Mouse (Mus musculus): Measurements from ENCODE around the gene Ppp1r36. TPM values are rescaled to one million over a fixed set of nuclear protein-coding genes. Genes with fewer than 3 reads are reported as not detected.

Gene Ppp1r36
- polyA plus RNA-seq, 1 experiment, result 0.72 TPM

- TF ChIP-seq CTCF (IDR thresholded peaks at IDR 0.05; ENCODE audit: borderline replicate concordance, insufficient read depth, low read depth, low read length), result no peak
- TF ChIP-seq POLR2A (IDR thresholded peaks at IDR 0.05; ENCODE audit: borderline replicate concordance, insufficient read depth, low read length), result no peak
- H3K27me3 ChIP-seq (ENCODE audit: control insufficient read depth, insufficient read depth, low read length), result peaks cover 1% of the 10 kb centered on the region; the same call in 1 of the 2 replicates
Observed at GRCm38 (mm10) chr12:76415383-76416010, 1.8 kb upstream of the Ppp1r36 start.

GRCm38 (mm10) chr12:76418346-76418745 is 1.0 kb downstream of the Ppp1r36 start:
- Histone ChIP-seq H3K27me3 (ENCODE audit: control insufficient read depth, insufficient read depth, low read length) (peaks cover 1% of the 10 kb centered on the region; the same call in 1 of the 2 replicates), H3K27ac (ENCODE audit: insufficient read depth, low read length) (no peak overlapping the region), H3K4me3 (replicated peaks; ENCODE audit: insufficient read depth, low read depth, low read length) (no peak overlapping the region), H3K4me1 (ENCODE audit: control insufficient read depth, insufficient read depth, low read length) (no peaks in the 10 kb centered on the region)
- no peak for DNase-seq
- TF ChIP-seq CTCF (IDR thresholded peaks at IDR 0.05; ENCODE audit: borderline replicate concordance, insufficient read depth, low read depth, low read length) (no peak), POLR2A (IDR thresholded peaks at IDR 0.05; ENCODE audit: borderline replicate concordance, insufficient read depth, low read length) (no peak)
- 94% methylated on average over 5 of the region's 5 CpGs for WGBS

More at GRCm38 (mm10) chr12:76415383-76416010, 1.8 kb upstream of the Ppp1r36 start:
- H3K4me1 ChIP-seq (ENCODE audit: control insufficient read depth, insufficient read depth, low read length), result no peaks in the 10 kb centered on the region
- DNase-seq, result no peak
- WGBS, result 87% methylated on average over 12 of the region's 12 CpGs
- no peak overlapping the region for H3K4me3 ChIP-seq (replicated peaks; ENCODE audit: insufficient read depth, low read depth, low read length)
- no peak overlapping the region for H3K27ac ChIP-seq (ENCODE audit: insufficient read depth, low read length)

GRCm38 (mm10) chr12:76425256-76425655 is 7.9 kb downstream of the Ppp1r36 start:
- no peak for TF ChIP-seq POLR2A (IDR thresholded peaks at IDR 0.05; ENCODE audit: borderline replicate concordance, insufficient read depth, low read length)
- no peak for TF ChIP-seq CTCF (IDR thresholded peaks at IDR 0.05; ENCODE audit: borderline replicate concordance, insufficient read depth, low read depth, low read length)
- Histone ChIP-seq H3K27ac (ENCODE audit: insufficient read depth, low read length) (no peak overlapping the region), H3K4me1 (ENCODE audit: control insufficient read depth, insufficient read depth, low read length) (no peaks in the 10 kb centered on the region), H3K4me3 (replicated peaks; ENCODE audit: insufficient read depth, low read depth, low read length) (no peak overlapping the region), H3K27me3 (ENCODE audit: control insufficient read depth, insufficient read depth, low read length) (no peaks in the 10 kb centered on the region; the same call in 1 of the 2 replicates)
- 91% methylated on average over 3 of the region's 3 CpGs for WGBS
- DNase-seq, result no peak

GRCm38 (mm10) chr12:76427546-76427945 is 10.2 kb downstream of the Ppp1r36 start:
- H3K4me1 ChIP-seq (ENCODE audit: control insufficient read depth, insufficient read depth, low read length), result no peaks in the 10 kb centered on the region
- TF ChIP-seq CTCF (IDR thresholded peaks at IDR 0.05; ENCODE audit: borderline replicate concordance, insufficient read depth, low read depth, low read length) (no peak), POLR2A (IDR thresholded peaks at IDR 0.05; ENCODE audit: borderline replicate concordance, insufficient read depth, low read length) (no peak)
- H3K27ac ChIP-seq (ENCODE audit: insufficient read depth, low read length), result no peak overlapping the region
- 66% methylated on average over 5 of the region's 5 CpGs for WGBS
- no peaks in the 10 kb centered on the region; the same call in 1 of the 2 replicates for H3K27me3 ChIP-seq (ENCODE audit: control insufficient read depth, insufficient read depth, low read length)
- DNase-seq, result no peak
- no peak overlapping the region for H3K4me3 ChIP-seq (replicated peaks; ENCODE audit: insufficient read depth, low read depth, low read length)

GRCm38 (mm10) chr12:76430879-76431406 is 13.6 kb downstream of the Ppp1r36 start:
- Histone ChIP-seq H3K27me3 (ENCODE audit: control insufficient read depth, insufficient read depth, low read length) (no peaks in the 10 kb centered on the region; the same call in 1 of the 2 replicates), H3K4me3 (replicated peaks; ENCODE audit: insufficient read depth, low read depth, low read length) (no peak overlapping the region), H3K4me1 (ENCODE audit: control insufficient read depth, insufficient read depth, low read length) (no peaks in the 10 kb centered on the region), H3K27ac (ENCODE audit: insufficient read depth, low read length) (no peak overlapping the region)
- 25% methylated on average over 5 of the region's 5 CpGs for WGBS
- peak in 1 of 2 experiments; percentile 13 for DNase-seq
- TF ChIP-seq POLR2A (IDR thresholded peaks at IDR 0.05; ENCODE audit: borderline replicate concordance, insufficient read depth, low read length) (no peak), CTCF (IDR thresholded peaks at IDR 0.05; ENCODE audit: borderline replicate concordance, insufficient read depth, low read depth, low read length) (no peak)

GRCm38 (mm10) chr12:76431431-76431830 is 14.1 kb downstream of the Ppp1r36 start:
- no peak overlapping the region for H3K4me3 ChIP-seq (replicated peaks; ENCODE audit: insufficient read depth, low read depth, low read length)
- no peak overlapping the region for H3K27ac ChIP-seq (ENCODE audit: insufficient read depth, low read length)
- H3K4me1 ChIP-seq (ENCODE audit: control insufficient read depth, insufficient read depth, low read length), result no peaks in the 10 kb centered on the region
- DNase-seq, result no peak
- H3K27me3 ChIP-seq (ENCODE audit: control insufficient read depth, insufficient read depth, low read length), result no peaks in the 10 kb centered on the region; the same call in 1 of the 2 replicates
- TF ChIP-seq POLR2A (IDR thresholded peaks at IDR 0.05; ENCODE audit: borderline replicate concordance, insufficient read depth, low read length) (no peak), CTCF (IDR thresholded peaks at IDR 0.05; ENCODE audit: borderline replicate concordance, insufficient read depth, low read depth, low read length) (no peak)
- 87% methylated on average over 6 of the region's 6 CpGs for WGBS

- DNase-seq, result no peak
- Histone ChIP-seq H3K4me3 (replicated peaks; ENCODE audit: insufficient read depth, low read depth, low read length) (no peak overlapping the region), H3K4me1 (ENCODE audit: control insufficient read depth, insufficient read depth, low read length) (no peaks in the 10 kb centered on the region), H3K27me3 (ENCODE audit: control insufficient read depth, insufficient read depth, low read length) (no peaks in the 10 kb centered on the region), H3K27ac (ENCODE audit: insufficient read depth, low read length) (no peak overlapping the region)
- no peak for TF ChIP-seq CTCF (IDR thresholded peaks at IDR 0.05; ENCODE audit: borderline replicate concordance, insufficient read depth, low read depth, low read length)
- no peak for TF ChIP-seq POLR2A (IDR thresholded peaks at IDR 0.05; ENCODE audit: borderline replicate concordance, insufficient read depth, low read length)
- WGBS, result 61% methylated on average over 7 of the region's 7 CpGs
Observed at GRCm38 (mm10) chr12:76434111-76434510, 16.8 kb downstream of the Ppp1r36 start.

- no peak overlapping the region for H3K4me3 ChIP-seq (replicated peaks; ENCODE audit: insufficient read depth, low read depth, low read length)
- no peak overlapping the region for H3K27ac ChIP-seq (ENCODE audit: insufficient read depth, low read length)
- no peaks in the 10 kb centered on the region for H3K4me1 ChIP-seq (ENCODE audit: control insufficient read depth, insufficient read depth, low read length)
- no peak for DNase-seq
- H3K27me3 ChIP-seq (ENCODE audit: control insufficient read depth, insufficient read depth, low read length), result no peaks in the 10 kb centered on the region
- TF ChIP-seq CTCF (IDR thresholded peaks at IDR 0.05; ENCODE audit: borderline replicate concordance, insufficient read depth, low read depth, low read length), result no peak
- TF ChIP-seq POLR2A (IDR thresholded peaks at IDR 0.05; ENCODE audit: borderline replicate concordance, insufficient read depth, low read length), result no peak
- 8% methylated on average over 17 of the region's 17 CpGs for WGBS
Observed at GRCm38 (mm10) chr12:76435084-76435483, 17.7 kb downstream of the Ppp1r36 start.

Data from cerebellum, adult 2 months (tissue).